Mouse (Mus musculus) megakaryocyte, embryonic 14.5 days (primary cell): Measurements from ENCODE around the gene Tstd2. TPM values are rescaled to one million over a fixed set of nuclear protein-coding genes. Genes with fewer than 3 reads are reported as not detected.

ENCODE experiments used
- H3K27me3 ChIP-seq: replicated peaks from 2 replicates; pipeline ENCODE3; 2012; ENCODE audit warnings: inconsistent platforms
- H3K36me3 ChIP-seq: replicated peaks from 2 replicates; pipeline ENCODE3; 2012; ENCODE audit warnings: low read length, inconsistent platforms, mixed read lengths
- H3K4me1 ChIP-seq: 2 replicates; pipeline ENCODE4 v1.6.1; 2012; ENCODE audit warnings: inconsistent platforms
- H3K4me3 ChIP-seq: replicated peaks from 2 replicates; pipeline ENCODE3; 2012; ENCODE audit warnings: moderate library complexity, mild to moderate bottlenecking, inconsistent platforms
- H3K9me3 ChIP-seq: 2 replicates; pipeline ENCODE4 v1.6.1; 2012; ENCODE audit warnings: inconsistent platforms
- FLI1 ChIP-seq: IDR thresholded peaks from 2 replicates; pipeline ENCODE4 v1.6.1; 2012; ENCODE audit warnings: low read length, inconsistent platforms, mixed read lengths
- GATA1 ChIP-seq: IDR thresholded peaks from 3 replicates; pipeline ENCODE4 v1.6.1; 2012; ENCODE audit warnings: mixed read lengths, low read length, inconsistent platforms, borderline replicate concordance
- polyA plus RNA-seq: library from polyadenylated mRNA; stranded (reverse); fragments of >175 nt; gene quantifications from 2 replicates; pipeline ENCODE4 v1.2.3, GENCODE M21; 2012; ENCODE audit warnings: low replicate concordance; ENCODE audit not compliant: insufficient read depth

Gene Tstd2
- 4.7 TPM in 1 of 2 replicates, not detected in the other for polyA plus RNA-seq

- Histone ChIP-seq H3K4me3 (peak within 1 kb of the TSS; percentile 97), H3K27me3 (no peaks in the 10 kb centered on the region), H3K36me3 (peaks cover 39% of the 10 kb centered on the region), H3K9me3 (no peaks in the 10 kb centered on the region), H3K4me1 (peaks cover 62% of the 10 kb centered on the region)
- TF ChIP-seq GATA1 = no peak
- no peak for TF ChIP-seq FLI1
Measured at GRCm38 (mm10) chr4:46138287-46139222, at the start of gene Tstd2, which contains the start of gene Ncbp1. TSS of gene Tstd2 (minus strand) at chr4:46138694. TSS of gene Ncbp1 (plus strand) at chr4:46138613.

DNA sequence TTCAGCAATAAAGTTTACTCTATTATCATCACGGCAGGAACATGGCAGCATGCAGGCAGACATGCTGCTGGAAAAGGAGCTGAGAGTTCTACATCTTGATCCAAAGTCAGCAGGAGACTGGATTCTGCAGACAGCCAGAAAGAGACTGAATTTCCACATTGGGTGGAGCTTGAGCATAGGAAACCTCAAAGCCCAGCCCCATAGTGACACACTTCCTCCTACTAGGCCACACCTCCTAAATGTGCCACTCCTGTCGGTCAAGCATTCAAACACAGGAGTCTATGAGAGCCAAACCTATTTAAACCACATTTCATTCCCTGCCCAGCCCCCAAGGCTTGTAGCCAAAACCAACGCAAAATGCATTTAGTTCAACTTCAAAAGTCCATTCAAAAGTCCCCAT is 48.0 kb upstream of the Tstd2 start:
- Histone ChIP-seq H3K36me3 (peaks cover 94% of the 10 kb centered on the region), H3K4me3 (no peak overlapping the region), H3K4me1 (peaks cover 21% of the 10 kb centered on the region), H3K27me3 (no peaks in the 10 kb centered on the region), H3K9me3 (no peaks in the 10 kb centered on the region)
- TF ChIP-seq FLI1 (no peak), GATA1 (no peak)

DNA sequence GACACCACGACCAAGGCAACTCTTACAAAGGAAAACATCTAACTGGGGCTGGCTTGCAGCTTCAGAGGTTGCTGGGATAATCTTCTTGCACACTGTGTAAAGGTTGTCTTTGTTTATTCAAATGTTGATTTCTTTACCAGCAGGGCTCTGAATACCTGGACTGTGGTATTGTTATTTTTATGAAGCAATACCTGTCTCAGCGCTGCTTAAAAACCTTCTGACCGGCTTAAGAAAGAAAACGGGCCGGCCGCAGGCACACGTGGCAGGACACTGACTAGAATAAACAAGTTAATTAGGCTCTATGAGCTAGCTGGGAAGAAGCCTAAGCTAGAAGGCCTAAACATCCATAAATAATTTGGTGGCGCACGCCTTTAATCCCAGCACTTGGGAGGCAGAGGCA is 47.4 kb upstream of the Tstd2 start:
- no peak overlapping the region for H3K4me3 ChIP-seq
- no peaks in the 10 kb centered on the region for H3K9me3 ChIP-seq
- no peaks in the 10 kb centered on the region for H3K27me3 ChIP-seq
- TF ChIP-seq GATA1 = no peak
- peaks cover 94% of the 10 kb centered on the region for H3K36me3 ChIP-seq
- peaks cover 21% of the 10 kb centered on the region for H3K4me1 ChIP-seq

DNA sequence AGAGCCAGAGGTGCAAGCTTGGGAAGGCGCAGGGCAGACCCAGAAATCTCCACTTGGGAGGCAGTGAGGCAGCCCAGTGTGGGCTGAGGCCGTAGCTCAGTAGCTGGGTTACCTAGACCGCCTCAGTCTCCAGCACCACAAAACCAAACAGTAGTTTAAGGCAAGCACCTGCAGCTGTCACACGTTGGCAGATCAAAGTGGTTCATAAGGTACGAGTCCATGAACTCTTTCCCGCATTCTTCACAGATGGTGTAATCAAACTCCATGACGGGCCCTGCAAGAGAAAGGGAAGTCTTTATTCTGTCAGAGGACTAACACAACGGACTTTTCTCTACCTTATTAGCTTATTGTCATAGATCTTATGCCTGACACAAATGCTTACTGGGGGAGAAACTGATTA is 46.9 kb upstream of the Tstd2 start:
- peaks cover 21% of the 10 kb centered on the region for H3K4me1 ChIP-seq
- no peaks in the 10 kb centered on the region for H3K27me3 ChIP-seq
- no peak overlapping the region for H3K4me3 ChIP-seq
- H3K9me3 ChIP-seq = no peaks in the 10 kb centered on the region
- peaks cover 94% of the 10 kb centered on the region for H3K36me3 ChIP-seq
- TF ChIP-seq FLI1 = no peak
- TF ChIP-seq GATA1 = no peak

GRCm38 (mm10) chr4:46182181-46182580 is 43.7 kb upstream of the Tstd2 start:
- Histone ChIP-seq H3K4me3 (no peak overlapping the region), H3K9me3 (no peaks in the 10 kb centered on the region), H3K4me1 (peaks cover 5% of the 10 kb centered on the region), H3K27me3 (no peaks in the 10 kb centered on the region), H3K36me3 (peaks cover 94% of the 10 kb centered on the region)
- TF ChIP-seq GATA1 = no peak

DNA sequence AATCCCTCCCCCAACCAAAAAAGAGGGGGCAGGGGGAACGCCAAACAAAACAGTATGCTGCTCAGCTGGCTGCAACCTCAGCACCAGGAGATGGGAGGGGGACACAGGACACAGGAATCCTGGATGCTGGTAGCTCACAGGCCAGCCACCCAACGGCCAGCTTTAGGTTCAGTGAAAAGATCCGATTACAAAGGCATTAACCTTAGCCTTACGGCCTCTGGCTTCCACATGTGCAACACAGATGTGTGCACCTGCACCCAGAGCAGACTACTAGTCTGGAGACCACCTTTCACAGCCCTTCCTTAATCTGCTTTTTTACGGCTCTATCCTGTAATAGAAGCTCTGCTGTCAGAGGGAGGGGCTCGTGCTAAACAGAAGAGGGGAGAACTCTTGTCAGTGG is 42.7 kb upstream of the Tstd2 start:
- Histone ChIP-seq H3K27me3 (no peaks in the 10 kb centered on the region), H3K4me3 (no peak overlapping the region), H3K4me1 (no peaks in the 10 kb centered on the region), H3K36me3 (peaks cover 99% of the 10 kb centered on the region), H3K9me3 (no peaks in the 10 kb centered on the region)
- no peak for TF ChIP-seq FLI1
- no peak for TF ChIP-seq GATA1

DNA sequence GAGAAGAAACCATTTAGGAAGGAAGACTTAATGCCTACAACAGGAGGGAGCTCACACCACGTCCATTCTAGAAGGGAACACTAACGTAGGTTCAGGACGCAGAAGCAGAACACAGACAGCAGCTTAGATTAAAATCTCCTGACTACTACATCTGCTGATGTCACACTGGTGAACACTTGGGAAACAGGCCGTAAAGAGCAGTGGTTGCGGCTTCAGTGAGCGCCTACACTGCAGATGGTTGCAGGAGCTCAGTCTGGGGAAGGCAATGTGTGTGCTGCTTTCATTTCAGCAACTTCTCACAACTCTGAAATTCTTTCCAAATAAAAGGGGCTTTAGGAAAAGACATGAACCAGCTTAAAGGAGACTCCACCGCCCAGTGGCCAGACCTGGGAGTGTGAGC is 39.0 kb upstream of the Tstd2 start:
- H3K9me3 ChIP-seq = no peaks in the 10 kb centered on the region
- H3K36me3 ChIP-seq = peaks cover 100% of the 10 kb centered on the region
- H3K4me1 ChIP-seq = no peaks in the 10 kb centered on the region
- no peak overlapping the region for H3K4me3 ChIP-seq
- TF ChIP-seq FLI1 (no peak), GATA1 (no peak)
- no peaks in the 10 kb centered on the region for H3K27me3 ChIP-seq

- H3K36me3 ChIP-seq = peaks cover 100% of the 10 kb centered on the region
- H3K9me3 ChIP-seq = no peaks in the 10 kb centered on the region
- TF ChIP-seq FLI1 = no peak
- no peak for TF ChIP-seq GATA1
- H3K27me3 ChIP-seq = no peaks in the 10 kb centered on the region
- H3K4me3 ChIP-seq = no peak overlapping the region
- no peaks in the 10 kb centered on the region for H3K4me1 ChIP-seq
Measured at GRCm38 (mm10) chr4:46177018-46177417, 38.5 kb upstream of the Tstd2 start.

DNA sequence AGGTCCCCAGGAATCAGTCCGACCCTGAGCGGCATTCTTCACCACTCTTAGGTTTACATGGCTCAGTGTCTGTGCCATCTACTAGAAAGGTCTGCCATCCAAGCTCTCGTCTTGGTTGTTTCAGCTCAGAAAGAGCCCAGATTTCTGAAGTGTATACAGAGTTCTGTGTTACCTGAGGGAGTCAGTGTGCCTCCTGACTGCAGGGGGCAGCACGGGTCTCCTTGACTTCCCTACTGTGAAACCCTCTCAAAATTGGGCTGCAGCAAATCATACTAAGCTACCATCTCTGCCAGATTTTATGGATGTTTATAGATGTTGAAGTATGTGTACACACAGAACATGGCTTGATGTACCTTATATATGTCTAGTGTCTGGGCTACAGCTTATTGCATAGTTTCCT is 37.8 kb upstream of the Tstd2 start:
- H3K36me3 ChIP-seq = peaks cover 100% of the 10 kb centered on the region
- no peak for TF ChIP-seq GATA1
- H3K27me3 ChIP-seq = no peaks in the 10 kb centered on the region
- no peak overlapping the region for H3K4me3 ChIP-seq
- H3K4me1 ChIP-seq = no peaks in the 10 kb centered on the region
- no peaks in the 10 kb centered on the region for H3K9me3 ChIP-seq

- Histone ChIP-seq H3K36me3 (peaks cover 99% of the 10 kb centered on the region), H3K4me1 (no peaks in the 10 kb centered on the region), H3K4me3 (no peak overlapping the region), H3K27me3 (no peaks in the 10 kb centered on the region), H3K9me3 (no peaks in the 10 kb centered on the region)
- TF ChIP-seq GATA1 (no peak), FLI1 (no peak)
Measured at GRCm38 (mm10) chr4:46171761-46172160, 33.3 kb upstream of the Tstd2 start.
